Mouse (Mus musculus) T-helper 2 cell (primary cell): Measurements from ENCODE around the gene Fopnl.

ENCODE experiments used
- in situ Hi-C: fragments of 300-600 bp; cut with MboI, MseI; formaldehyde crosslinking; loops from one replicate; pipeline ENCODE4 v1.15.1; 2025; ENCODE audit warnings: high pct_unique_total_duplicates

The Fopnl gene

GRCm38 (mm10) chr16:14308245-14309073, 8.7 kb downstream of the Fopnl start:
- in situ Hi-C loops: no loop called here

GRCm38 (mm10) chr16:14307373-14307772, 9.8 kb downstream of the Fopnl start:
- in situ Hi-C loops: no loop called here

GRCm38 (mm10) chr16:14306451-14306850, 10.8 kb downstream of the Fopnl start:
- in situ Hi-C loops: no loop called here

GRCm38 (mm10) chr16:14304791-14305190, 12.4 kb downstream of the Fopnl start:
- in situ Hi-C loops: no loop called here

DNA sequence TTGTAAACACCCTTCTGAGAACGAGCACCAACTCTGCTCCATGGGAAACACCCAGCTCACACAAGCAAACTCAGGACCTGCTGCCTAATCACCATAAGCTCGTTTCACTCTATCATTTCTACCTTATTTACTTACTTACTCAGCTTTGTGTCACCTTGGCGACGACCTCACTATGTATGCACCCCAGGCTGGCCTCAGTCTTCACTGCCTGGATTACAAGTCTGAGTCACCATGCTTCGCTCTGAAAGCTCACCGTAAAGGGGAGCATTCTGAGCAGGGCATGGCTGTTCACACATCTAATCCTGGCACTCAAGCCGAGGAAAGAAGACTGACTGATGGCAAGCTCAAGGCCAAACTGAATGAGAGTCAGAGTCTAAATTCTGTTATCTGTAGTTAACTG, 13.5 kb downstream of the Fopnl start:
- in situ Hi-C loops: no loop called here

GRCm38 (mm10) chr16:14303148-14303547, 14.1 kb downstream of the Fopnl start:
- in situ Hi-C loops: no loop called here

- in situ Hi-C loops: no loop called here
These were observed 18.7 kb downstream of the Fopnl start for GRCm38 (mm10) chr16:14298461-14298860.

GRCm38 (mm10) chr16:14297746-14298145, 19.5 kb downstream of the Fopnl start:
- in situ Hi-C loops: no loop called here

- in situ Hi-C loops: no loop called here
These were observed 20.1 kb downstream of the Fopnl start for GRCm38 (mm10) chr16:14297137-14297536.

DNA sequence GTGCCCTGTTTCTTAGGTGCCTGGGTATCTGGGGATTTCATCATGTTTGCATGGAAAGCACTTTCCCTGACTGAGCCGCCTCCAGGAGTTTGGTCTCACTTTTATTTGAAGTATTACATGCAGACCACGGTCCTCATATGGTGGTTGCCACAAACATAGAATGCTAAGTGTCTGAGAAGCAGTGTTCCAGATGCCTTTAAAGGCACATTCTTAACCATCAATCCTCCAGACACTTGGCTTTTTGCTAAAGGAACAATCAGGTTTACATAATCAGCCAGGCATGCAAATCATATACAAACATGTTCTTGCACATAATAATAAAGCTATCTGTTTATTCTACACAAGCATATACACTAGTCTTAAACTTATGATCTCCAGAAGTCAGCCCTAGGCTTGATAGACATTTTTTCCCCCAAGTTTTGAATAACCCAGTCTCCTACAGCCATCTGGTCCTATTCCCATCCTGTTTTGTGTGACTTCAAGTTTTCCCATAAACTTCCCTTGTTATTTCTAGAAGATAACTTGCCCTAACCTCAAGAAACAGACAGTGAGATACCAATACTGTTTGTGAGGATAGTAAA, 20.6 kb downstream of the Fopnl start:
- in situ Hi-C loops: no loop called here

GRCm38 (mm10) chr16:14295291-14295690, 21.9 kb downstream of the Fopnl start:
- in situ Hi-C loops: no loop called here

GRCm38 (mm10) chr16:14292205-14293199, 24.7 kb downstream of the Fopnl start:
- in situ Hi-C loops: loop anchor here (5.0 kb wide), 1 partner anchor 50 kb away; no protein-coding TSS in a partner anchor

- in situ Hi-C loops: loop anchor here (5.0 kb wide), 1 partner anchor 49 kb away; no protein-coding TSS in a partner anchor
These were observed 26.0 kb downstream of the Fopnl start, which contains the start of gene Myh11 for GRCm38 (mm10) chr16:14291223-14291622. TSS of gene Myh11 (minus strand) at chr16:14291372.

DNA sequence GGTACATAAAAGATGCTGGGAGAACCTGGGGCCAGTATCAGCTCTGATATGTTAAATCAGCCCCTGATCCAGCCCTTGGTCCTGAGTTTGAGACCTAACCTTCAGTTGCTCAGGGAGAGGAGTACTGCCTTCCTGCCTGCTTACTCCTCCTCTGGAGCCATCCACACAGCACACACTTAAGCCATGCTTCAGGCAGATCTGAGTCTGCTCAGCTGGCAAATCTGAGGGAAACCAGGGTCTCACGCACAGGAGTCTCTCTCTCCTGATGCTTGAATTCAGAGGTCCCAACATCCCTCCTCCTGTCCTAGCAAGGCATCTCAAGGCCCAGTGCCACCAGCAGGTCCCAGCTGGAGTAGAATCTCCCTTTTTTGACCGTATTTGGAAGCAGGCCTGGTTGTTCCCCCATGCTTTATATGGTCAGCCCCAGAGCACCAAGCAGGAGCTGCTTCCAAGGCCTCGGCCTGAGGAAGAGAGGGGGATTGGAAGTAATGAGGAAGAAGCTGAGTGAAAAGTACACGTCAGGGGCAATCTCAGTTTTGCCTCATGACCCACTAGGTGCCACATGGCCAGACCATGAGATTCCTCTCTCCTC, 44.7 kb downstream of the Fopnl start:
- in situ Hi-C loops: no loop called here

- in situ Hi-C loops: no loop called here
These were observed 51.8 kb downstream of the Fopnl start for GRCm38 (mm10) chr16:14265203-14265920.

DNA sequence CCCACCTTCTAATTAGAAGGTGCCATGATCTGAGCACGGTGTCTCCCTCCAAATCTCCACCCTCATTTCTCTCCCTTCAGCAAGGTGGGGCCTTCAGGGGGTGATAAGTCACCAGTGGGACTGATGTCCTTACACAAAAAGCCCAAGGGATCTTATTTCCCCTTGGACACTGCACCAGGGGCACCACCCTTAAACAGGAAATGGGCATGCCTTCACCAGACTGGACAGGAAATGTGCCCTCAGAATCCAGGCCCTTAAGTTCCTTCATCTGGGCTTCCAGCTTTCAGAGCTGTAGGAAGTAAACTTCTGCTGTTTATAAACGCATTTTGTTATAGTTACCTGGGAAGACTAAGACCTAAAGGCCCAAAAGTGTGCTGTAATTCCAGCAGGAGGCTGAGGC, 52.7 kb downstream of the Fopnl start:
- in situ Hi-C loops: no loop called here

GRCm38 (mm10) chr16:14263241-14263640, 54.0 kb downstream of the Fopnl start:
- in situ Hi-C loops: no loop called here

- in situ Hi-C loops: no loop called here
These were observed 54.8 kb downstream of the Fopnl start for GRCm38 (mm10) chr16:14262410-14262809.

- in situ Hi-C loops: no loop called here
These were observed 58.3 kb downstream of the Fopnl start for GRCm38 (mm10) chr16:14258856-14259255.

DNA sequence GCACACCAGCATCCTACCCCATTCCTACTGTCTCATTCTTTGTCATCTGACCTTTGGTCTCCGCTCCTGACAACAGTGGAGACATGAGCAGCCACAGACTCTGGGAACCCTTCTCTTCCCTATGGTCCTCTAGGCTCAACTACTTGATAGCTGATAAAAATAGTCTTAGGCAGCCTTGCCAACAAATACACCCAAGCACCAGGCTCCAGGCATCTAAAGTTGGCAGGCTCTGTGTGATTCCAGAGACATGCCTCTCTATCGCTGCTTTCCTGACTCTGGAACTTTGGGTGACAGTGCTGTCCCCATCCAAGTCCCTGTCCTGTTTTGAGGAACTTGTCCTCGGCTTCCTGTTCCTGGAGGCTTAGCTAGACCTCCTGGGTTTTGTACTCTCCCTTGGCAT, 63.6 kb downstream of the Fopnl start:
- in situ Hi-C loops: no loop called here

- in situ Hi-C loops: no loop called here
These were observed 64.3 kb downstream of the Fopnl start for GRCm38 (mm10) chr16:14252877-14253276.
